Mouse (Mus musculus): ENCODE measurements around the gene Nipal4.

- no peak for TF ChIP-seq CTCF (IDR thresholded peaks at IDR 0.05; ENCODE audit: low read depth, low read length)
- no peak for TF ChIP-seq GATA1 (IDR thresholded peaks at IDR 0.05; ENCODE audit: borderline replicate concordance, low read length)
These were observed 48.3 kb upstream of the Nipal4 start for GRCm38 (mm10) chr11:46214368-46215230.

Measured in G1E (cell line).